Mouse (Mus musculus): ENCODE measurements around the gene Pfas. TPM values are rescaled to one million over a fixed set of nuclear protein-coding genes. Genes with fewer than 3 reads are reported as not detected.

Pfas gene
- total and polyA plus RNA-seq, 3 experiments: 63.5 to 149 (median 130) TPM

- H3K36me3 ChIP-seq (ENCODE audit: control insufficient read depth in 1 of 2, insufficient read depth in 2 of 2, low read length in 2 of 2): no peaks in the 10 kb centered on the region
- no peaks in the 10 kb centered on the region for H3K4me1 ChIP-seq (ENCODE audit: control insufficient read depth in 1 of 2, insufficient read depth in 2 of 2, low read length in 2 of 2)
- H3K4me3 ChIP-seq (ENCODE audit: control insufficient read depth in 1 of 2, insufficient read depth in 1 of 2, low read depth in 2 of 2, low read length in 2 of 2): no peak overlapping the region
- no peaks in the 10 kb centered on the region for H3K9me3 ChIP-seq (replicated peaks; ENCODE audit: insufficient read depth, low read length)
- no peaks in the 10 kb centered on the region for H3K79me2 ChIP-seq (ENCODE audit: control insufficient read depth, insufficient read depth, low read length, poor library complexity)
- no peak overlapping the region for H3K9ac ChIP-seq (ENCODE audit: control insufficient read depth, low read depth, low read length, poor library complexity, severe bottlenecking)
- H3K27me3 ChIP-seq (ENCODE audit: control insufficient read depth in 1 of 2, insufficient read depth in 2 of 2, low read length in 2 of 2): peaks cover 2 to 6% of the 10 kb centered on the region in 2 experiments
- TF ChIP-seq TAL1 (IDR thresholded peaks at IDR 0.05; ENCODE audit: low read length) (no peak), KAT2A (conservative IDR thresholded peaks at IDR 0.05; ENCODE audit: low read depth, low read length) (no peak), MYC (IDR thresholded peaks at IDR 0.05; ENCODE audit: low read depth, low read length) (no peak), CTCF (IDR thresholded peaks at IDR 0.05 in 2 of 3, conservative IDR thresholded peaks at IDR 0.05 in 1 of 3; ENCODE audit: control insufficient read depth in 1 of 3, insufficient read depth in 1 of 3, low read depth in 2 of 3, low read length in 3 of 3, poor library complexity in 1 of 3, severe bottlenecking in 1 of 3) (no peak), EP300 (IDR thresholded peaks at IDR 0.05; ENCODE audit: low read depth in 1 of 2, low read length in 2 of 2) (no peak), MXI1 (IDR thresholded peaks at IDR 0.05; ENCODE audit: low read depth, low read length) (no peak), POLR2AphosphoS5 (IDR thresholded peaks at IDR 0.05; ENCODE audit: borderline replicate concordance, low read depth, low read length) (no peak)
- H3K27ac ChIP-seq (ENCODE audit: control insufficient read depth, low read depth, low read length): no peak overlapping the region
- no peak for DNase-seq (ENCODE audit: low read depth, low spot score)
Measured at GRCm38 (mm10) chr11:68956107-68956506, 52.2 kb downstream of the Pfas start.

- DNase-seq (ENCODE audit: low read depth, low spot score): no peak
- no peak overlapping the region for H3K4me3 ChIP-seq (ENCODE audit: control insufficient read depth in 1 of 2, insufficient read depth in 1 of 2, low read depth in 2 of 2, low read length in 2 of 2)
- peaks cover 4 to 6% of the 10 kb centered on the region in 2 experiments for H3K27me3 ChIP-seq (ENCODE audit: control insufficient read depth in 1 of 2, insufficient read depth in 2 of 2, low read length in 2 of 2)
- H3K27ac ChIP-seq (ENCODE audit: control insufficient read depth, low read depth, low read length): no peak overlapping the region
- no peak overlapping the region for H3K9ac ChIP-seq (ENCODE audit: control insufficient read depth, low read depth, low read length, poor library complexity, severe bottlenecking)
- H3K9me3 ChIP-seq (replicated peaks; ENCODE audit: insufficient read depth, low read length): no peaks in the 10 kb centered on the region
- TF ChIP-seq TAL1 (IDR thresholded peaks at IDR 0.05; ENCODE audit: low read length) (no peak), POLR2AphosphoS2 (IDR thresholded peaks at IDR 0.05; ENCODE audit: low read length) (no peak), POLR2AphosphoS5 (IDR thresholded peaks at IDR 0.05; ENCODE audit: borderline replicate concordance, low read depth, low read length) (peak; percentile 62; the same call in 1 of the 2 replicates), CTCF (IDR thresholded peaks at IDR 0.05 in 2 of 3, conservative IDR thresholded peaks at IDR 0.05 in 1 of 3; ENCODE audit: control insufficient read depth in 1 of 3, insufficient read depth in 1 of 3, low read depth in 2 of 3, low read length in 3 of 3, poor library complexity in 1 of 3, severe bottlenecking in 1 of 3) (no peak), SMC3 (IDR thresholded peaks at IDR 0.05; ENCODE audit: low read depth, low read length) (no peak), EP300 (IDR thresholded peaks at IDR 0.05; ENCODE audit: low read depth in 1 of 2, low read length in 2 of 2) (no peak)
- no peaks in the 10 kb centered on the region for H3K79me2 ChIP-seq (ENCODE audit: control insufficient read depth, insufficient read depth, low read length, poor library complexity)
- no peaks in the 10 kb centered on the region for H3K36me3 ChIP-seq (ENCODE audit: control insufficient read depth in 1 of 2, insufficient read depth in 2 of 2, low read length in 2 of 2)
- H3K4me1 ChIP-seq (ENCODE audit: control insufficient read depth in 1 of 2, insufficient read depth in 2 of 2, low read length in 2 of 2): no peaks in the 10 kb centered on the region
Measured at GRCm38 (mm10) chr11:68955473-68955872, 52.8 kb downstream of the Pfas start.

GRCm38 (mm10) chr11:68954408-68954807 lies 53.9 kb downstream of the Pfas start:
- Histone ChIP-seq H3K27ac (ENCODE audit: control insufficient read depth, low read depth, low read length) (no peak overlapping the region), H3K4me3 (ENCODE audit: control insufficient read depth in 1 of 2, insufficient read depth in 1 of 2, low read depth in 2 of 2, low read length in 2 of 2) (no peak overlapping the region), H3K9me3 (replicated peaks; ENCODE audit: insufficient read depth, low read length) (no peaks in the 10 kb centered on the region), H3K36me3 (ENCODE audit: control insufficient read depth in 1 of 2, insufficient read depth in 2 of 2, low read length in 2 of 2) (no peaks in the 10 kb centered on the region), H3K4me1 (ENCODE audit: control insufficient read depth in 1 of 2, insufficient read depth in 2 of 2, low read length in 2 of 2) (no peaks in the 10 kb centered on the region), H3K79me2 (ENCODE audit: control insufficient read depth, insufficient read depth, low read length, poor library complexity) (no peaks in the 10 kb centered on the region), H3K27me3 (ENCODE audit: control insufficient read depth in 1 of 2, insufficient read depth in 2 of 2, low read length in 2 of 2) (peaks cover 4 to 6% of the 10 kb centered on the region in 2 experiments), H3K9ac (ENCODE audit: control insufficient read depth, low read depth, low read length, poor library complexity, severe bottlenecking) (no peak overlapping the region)
- no peak for TF ChIP-seq MAX (IDR thresholded peaks at IDR 0.05; ENCODE audit: low read length)
- no peak for DNase-seq (ENCODE audit: low read depth, low spot score)

Data from MEL (cell line).